Comparison of ENCODE assay signal across 10 mouse cellular contexts in the genomic region with DNA sequence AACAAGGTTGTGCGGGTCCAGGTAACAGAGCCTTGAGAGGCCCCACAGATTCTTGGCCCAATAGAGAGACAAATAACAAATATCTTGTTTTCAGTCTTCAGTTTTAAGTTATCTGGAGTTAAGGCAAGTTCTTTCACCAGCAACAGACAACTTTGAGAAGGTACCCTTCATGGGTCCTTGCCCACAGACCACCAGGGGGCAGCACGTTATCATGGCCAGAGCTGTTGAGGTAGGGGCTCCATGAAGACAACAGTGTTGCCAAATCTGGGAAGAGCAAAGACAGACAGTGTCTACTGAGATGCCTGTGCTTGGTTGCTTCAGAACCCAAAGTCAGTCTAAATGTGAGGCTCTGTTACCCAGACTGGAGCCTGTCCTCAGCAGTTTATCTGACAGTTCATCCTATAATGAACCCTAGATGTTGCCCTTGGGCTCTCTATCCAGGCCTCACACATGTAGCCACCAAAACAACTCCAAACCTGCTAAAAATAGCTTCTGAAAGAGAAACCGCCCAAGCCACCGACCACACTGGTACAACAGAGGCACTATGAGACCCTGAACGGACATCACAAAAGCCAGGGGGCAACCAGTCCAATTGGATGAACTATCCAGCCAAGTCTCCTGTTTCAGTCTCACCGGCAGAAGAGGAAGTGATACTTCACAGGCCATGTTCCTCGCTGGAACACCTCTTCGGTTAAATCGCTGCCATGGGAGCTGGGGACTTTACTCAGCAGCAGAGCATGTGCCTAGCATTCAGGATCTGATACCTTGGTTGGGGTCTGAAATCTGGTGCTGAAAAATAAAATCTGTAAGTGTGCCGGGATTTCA. TPM values are rescaled to one million over a fixed set of nuclear protein-coding genes. Genes with fewer than 3 reads are reported as not detected.
DNase-seq lines count a peak whose midpoint lies in the region; ATAC-seq lines count a peak whose summit lies in the region.
"Had no signal": no experiment of that assay in that cellular context is flagged by ENCODE, and none has a peak within 500 bp of the region (broad histone marks: within the 10 kb centered on the region; RNA-seq: fewer than 3 reads in every experiment).

No protein-coding gene starts in this region.

- no peak overlapping the region for H3K9ac ChIP-seq in neural tube, embryonic 15.5 days (replicated peaks)
- no peak overlapping the region for H3K9ac ChIP-seq in forebrain, embryonic 12.5 days
- H3K9ac ChIP-seq in limb, embryonic 11.5 days (ENCODE audit: low read length) = no peak overlapping the region
- H3K9ac ChIP-seq: heart, embryonic 13.5 days had no signal

- DNase-seq in adrenal gland, adult 18-20 months (ENCODE audit: low spot score in 2 of 2) = peak; percentile 51 to 66
- DNase-seq in adrenal gland, postnatal 4 days (ENCODE audit: low spot score in 2 of 2) = no peak
- peak; percentile 56 for DNase-seq in neural tube, embryonic 10.5 days (ENCODE audit: extremely low spot score, low spot score)
- peak; percentile 74 for DNase-seq in limb, embryonic 11.5 days (ENCODE audit: low spot score)
- DNase-seq in retina, postnatal 1 day = peak; percentile 44
- no peak for DNase-seq in left cerebral cortex, postnatal 25 days (ENCODE audit: low spot score in 2 of 2)

- 73% methylated on average over 10 of the region's 10 CpGs for WGBS in neural tube, embryonic 15.5 days
- 79% methylated on average over 10 of the region's 10 CpGs for WGBS in forebrain, embryonic 12.5 days
- WGBS in limb, embryonic 11.5 days = 76% methylated on average over 10 of the region's 10 CpGs

- intact Hi-C loops in left cerebral cortex, postnatal 25 days (cut with DNase I) = no loop called here

- no peaks in the 10 kb centered on the region for H3K4me1 ChIP-seq in neural tube, embryonic 15.5 days
- H3K4me1 ChIP-seq in forebrain, embryonic 12.5 days = no peaks in the 10 kb centered on the region
- no peaks in the 10 kb centered on the region for H3K4me1 ChIP-seq in limb, embryonic 11.5 days (ENCODE audit: control insufficient read depth, insufficient read depth, low read length)

- no peak for ATAC-seq in neural tube, embryonic 15.5 days (ENCODE audit: low FRiP score)
- peak; percentile 55; the same call in 1 of the 2 replicates for ATAC-seq in forebrain, embryonic 12.5 days (ENCODE audit: low FRiP score)
- no peak for ATAC-seq in limb, embryonic 11.5 days (ENCODE audit: insufficient number of reproducible peaks, low FRiP score, low TSS enrichment, low read depth)

- no peaks in the 10 kb centered on the region for H3K36me3 ChIP-seq in neural tube, embryonic 15.5 days
- H3K36me3 ChIP-seq in forebrain, embryonic 12.5 days (replicated peaks) = no peaks in the 10 kb centered on the region
- no peaks in the 10 kb centered on the region for H3K36me3 ChIP-seq in limb, embryonic 11.5 days (ENCODE audit: control insufficient read depth, insufficient read depth, low read length)
- H3K36me3 ChIP-seq: heart, embryonic 13.5 days had no signal

- H3K27ac ChIP-seq in neural tube, embryonic 15.5 days (replicated peaks) = no peak overlapping the region
- H3K27ac ChIP-seq in forebrain, embryonic 12.5 days = no peak overlapping the region
- no peak overlapping the region for H3K27ac ChIP-seq in limb, embryonic 11.5 days (replicated peaks; ENCODE audit: low read depth, low read length)
- H3K27ac ChIP-seq: heart, embryonic 13.5 days had no signal

- no peaks in the 10 kb centered on the region for H3K9me3 ChIP-seq in neural tube, embryonic 15.5 days (replicated peaks)
- no peaks in the 10 kb centered on the region for H3K9me3 ChIP-seq in forebrain, embryonic 12.5 days
- H3K9me3 ChIP-seq in limb, embryonic 11.5 days (ENCODE audit: control insufficient read depth, low read length) = no peaks in the 10 kb centered on the region
- H3K9me3 ChIP-seq: heart, embryonic 13.5 days had no signal

- H3K4me3 ChIP-seq in neural tube, embryonic 15.5 days (replicated peaks) = no peak overlapping the region
- no peak overlapping the region for H3K4me3 ChIP-seq in forebrain, embryonic 12.5 days (replicated peaks)
- no peak overlapping the region for H3K4me3 ChIP-seq in limb, embryonic 11.5 days (ENCODE audit: low read depth, low read length)
- H3K4me3 ChIP-seq: heart, embryonic 13.5 days; myocyte had no signal

- H3K4me2 ChIP-seq in neural tube, embryonic 15.5 days = no peak overlapping the region
- no peak overlapping the region for H3K4me2 ChIP-seq in forebrain, embryonic 12.5 days
- no peak overlapping the region for H3K4me2 ChIP-seq in limb, embryonic 11.5 days (ENCODE audit: low read depth, severe bottlenecking)
- H3K4me2 ChIP-seq: heart, embryonic 13.5 days had no signal

- no peaks in the 10 kb centered on the region for H3K27me3 ChIP-seq in neural tube, embryonic 15.5 days (replicated peaks)
- no peaks in the 10 kb centered on the region for H3K27me3 ChIP-seq in forebrain, embryonic 12.5 days
- H3K27me3 ChIP-seq in limb, embryonic 11.5 days (ENCODE audit: control insufficient read depth, insufficient read depth, low read length) = no peaks in the 10 kb centered on the region

RNA-seq across cellular contexts. Expression of a gene that starts 19.6 kb away (rescaled TPM):
- total RNA-seq in adrenal gland, adult 18-20 months (2021) = under 1 TPM in 1 of 2 experiments, not detected in 1; 0.35 TPM
- total RNA-seq in adrenal gland, postnatal 4 days (2021) = under 1 TPM; 0.62 to 0.71 TPM
- 3.2 and 3.8 TPM in 2 replicates for polyA plus RNA-seq in neural tube, embryonic 15.5 days (2015; fragmentation: Nextera tagmentation; extraction: Ambion mirVana)
- polyA plus RNA-seq in forebrain, embryonic 12.5 days (2016; fragmentation: Nextera tagmentation; extraction: Ambion mirVana) = 0.70 and 1.00 TPM in 2 replicates
- polyA plus RNA-seq in limb, embryonic 11.5 days (2014; fragmentation: Nextera tagmentation; extraction: Ambion mirVana) = 0.52 and 0.64 TPM in 2 replicates
- 10 to 100 TPM; 35.1 to 42.9 TPM for total RNA-seq in left cerebral cortex, postnatal 25 days (2021)
- polyA plus RNA-seq: myocyte had no signal

RNA-seq across cellular contexts. Expression of a gene that starts 32.5 kb away (rescaled TPM):
- total RNA-seq in adrenal gland, adult 18-20 months (2021) = 10 to 100 TPM; 31.2 to 46.2 TPM
- total RNA-seq in adrenal gland, postnatal 4 days (2021) = 10 to 100 TPM; 22.9 to 25.2 TPM
- polyA plus RNA-seq in neural tube, embryonic 15.5 days (2015; fragmentation: Nextera tagmentation; extraction: Ambion mirVana) = 6.7 and 8.0 TPM in 2 replicates
- polyA plus RNA-seq in forebrain, embryonic 12.5 days (2016; fragmentation: Nextera tagmentation; extraction: Ambion mirVana) = 4.1 and 4.8 TPM in 2 replicates
- 3.7 and 3.9 TPM in 2 replicates for polyA plus RNA-seq in limb, embryonic 11.5 days (2014; fragmentation: Nextera tagmentation; extraction: Ambion mirVana)
- 10 to 100 TPM; 10.6 to 13.8 TPM for total RNA-seq in left cerebral cortex, postnatal 25 days (2021)

Comparison
In these comparisons a context has a peak if more than half of its experiments do, and no peak if none do; other contexts are left out.
1. DNase-seq: peak in adrenal gland, adult 18-20 months (2 of 2), neural tube, embryonic 10.5 days (single experiment), limb, embryonic 11.5 days (single experiment) and retina, postnatal 1 day (single experiment); none in adrenal gland, postnatal 4 days (0 of 2) and left cerebral cortex, postnatal 25 days (0 of 2).
2. RNA of a gene that starts 19.6 kb away (total RNA-seq): 35.1 to 42.9 TPM in left cerebral cortex, postnatal 25 days; 0.62 to 0.71 TPM in adrenal gland, postnatal 4 days and 0.35 TPM in adrenal gland, adult 18-20 months; every median in the first group is over 10 times any median in the second.